Mouse (Mus musculus) bone marrow macrophage, adult 2 months (primary cell): ENCODE results near the gene Znrf2. TPM values are rescaled to one million over a fixed set of nuclear protein-coding genes. Genes with fewer than 3 reads are reported as not detected.
A peak's percentile ranks its signal among the peaks of the same experiment; 100 is the strongest.
"Not testable (repeated sequence)": the region's sequence is repeated elsewhere in the genome, so short reads cannot be mapped to it uniquely, and the experiment has no call there.

Source experiments
- H3K27ac ChIP-seq: 2 replicates; pipeline ENCODE4 v1.5.1; 2012; ENCODE audit warnings: low read depth, low read length; ENCODE audit not compliant: insufficient read depth
- H3K4me1 ChIP-seq: 2 replicates; pipeline ENCODE4 v1.6.1; 2012; ENCODE audit warnings: low read length; ENCODE audit not compliant: control insufficient read depth, insufficient read depth
- H3K4me3 ChIP-seq: 2 replicates; pipeline ENCODE4 v1.5.1; 2012; ENCODE audit warnings: mild to moderate bottlenecking, low read length, moderate library complexity; ENCODE audit not compliant: insufficient read depth
- CTCF ChIP-seq: IDR thresholded peaks from 2 replicates; pipeline ENCODE4 v1.5.1; 2012; ENCODE audit warnings: low read depth, mild to moderate bottlenecking, low read length, moderate library complexity
- POLR2A ChIP-seq: IDR thresholded peaks from 2 replicates; pipeline ENCODE4 v1.6.1; 2012; ENCODE audit warnings: mild to moderate bottlenecking, low read depth, low read length, borderline replicate concordance
- polyA plus RNA-seq: library from polyadenylated mRNA; stranded (reverse); fragments of >200 nt; gene quantifications from 2 replicates; pipeline ENCODE4 v1.2.4, GENCODE M21; 2012; ENCODE audit not compliant: missing spikeins, insufficient read depth, insufficient read length

The Znrf2 gene
- polyA plus RNA-seq, 1 experiment = 104 TPM

DNA sequence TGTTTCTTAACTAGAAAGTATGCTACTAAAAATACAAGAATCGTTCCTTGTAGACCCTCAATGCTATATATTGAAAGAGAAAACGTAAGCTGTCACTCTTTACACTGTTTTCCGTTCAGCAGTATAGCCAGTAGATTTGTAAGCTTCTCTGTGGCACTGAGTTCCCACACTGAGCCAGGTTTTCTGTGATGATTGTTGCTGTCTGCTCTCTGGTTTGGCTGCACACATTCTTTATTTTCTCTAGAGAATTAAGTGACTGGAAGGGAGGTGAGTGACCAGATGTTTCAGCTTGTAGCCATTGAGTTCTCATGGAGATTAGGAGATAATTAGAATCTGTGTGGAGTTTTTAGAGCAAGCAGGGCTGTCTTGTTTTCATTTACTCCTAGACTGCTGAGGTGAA is 3.0 kb downstream of the Znrf2 start:
- no peak for TF ChIP-seq POLR2A
- no peak for TF ChIP-seq CTCF
- peak overlapping the region; percentile 45 for H3K4me3 ChIP-seq
- H3K4me1 ChIP-seq = peaks cover 34% of the 10 kb centered on the region
- H3K27ac ChIP-seq = no peak overlapping the region

GRCm38 (mm10) chr6:54822348-54822747 is 5.6 kb downstream of the Znrf2 start:
- peak overlapping the region; percentile 11; the same call in 1 of the 2 replicates for H3K27ac ChIP-seq
- no peak overlapping the region for H3K4me3 ChIP-seq
- H3K4me1 ChIP-seq = peaks cover 29% of the 10 kb centered on the region
- TF ChIP-seq CTCF = no peak
- no peak for TF ChIP-seq POLR2A

DNA sequence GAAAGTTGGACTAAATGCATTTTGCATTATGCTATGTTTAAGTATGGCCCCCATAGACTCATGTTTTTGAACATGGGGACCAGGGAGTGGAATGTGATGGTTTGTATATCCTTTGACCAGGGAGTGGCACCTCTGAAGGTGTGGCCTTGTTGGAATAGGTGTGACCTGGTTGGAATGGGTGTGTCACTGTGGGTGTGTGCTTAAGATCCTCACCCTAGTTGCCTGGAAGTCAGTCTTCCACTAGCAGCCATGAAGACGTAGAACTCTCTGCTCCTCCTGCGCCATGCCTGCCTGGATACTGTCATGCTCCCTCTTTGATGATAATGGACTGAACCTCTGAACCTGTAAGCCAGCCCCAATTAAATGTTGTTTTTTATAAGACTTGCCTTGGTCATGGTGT is 7.8 kb downstream of the Znrf2 start:
- not testable (repeated sequence) for H3K4me3 ChIP-seq, H3K27ac ChIP-seq
- peaks cover 28% of the 10 kb centered on the region for H3K4me1 ChIP-seq

GRCm38 (mm10) chr6:54827481-54827880 is 10.8 kb downstream of the Znrf2 start:
- H3K27ac ChIP-seq = no peak overlapping the region
- H3K4me3 ChIP-seq = no peak overlapping the region
- no peak for TF ChIP-seq CTCF
- no peak for TF ChIP-seq POLR2A
- H3K4me1 ChIP-seq = peaks cover 18% of the 10 kb centered on the region

GRCm38 (mm10) chr6:54828274-54828673 is 11.6 kb downstream of the Znrf2 start:
- H3K4me1 ChIP-seq = peaks cover 16% of the 10 kb centered on the region
- H3K27ac ChIP-seq = no peak overlapping the region
- TF ChIP-seq POLR2A = no peak
- TF ChIP-seq CTCF = no peak
- H3K4me3 ChIP-seq = no peak overlapping the region

DNA sequence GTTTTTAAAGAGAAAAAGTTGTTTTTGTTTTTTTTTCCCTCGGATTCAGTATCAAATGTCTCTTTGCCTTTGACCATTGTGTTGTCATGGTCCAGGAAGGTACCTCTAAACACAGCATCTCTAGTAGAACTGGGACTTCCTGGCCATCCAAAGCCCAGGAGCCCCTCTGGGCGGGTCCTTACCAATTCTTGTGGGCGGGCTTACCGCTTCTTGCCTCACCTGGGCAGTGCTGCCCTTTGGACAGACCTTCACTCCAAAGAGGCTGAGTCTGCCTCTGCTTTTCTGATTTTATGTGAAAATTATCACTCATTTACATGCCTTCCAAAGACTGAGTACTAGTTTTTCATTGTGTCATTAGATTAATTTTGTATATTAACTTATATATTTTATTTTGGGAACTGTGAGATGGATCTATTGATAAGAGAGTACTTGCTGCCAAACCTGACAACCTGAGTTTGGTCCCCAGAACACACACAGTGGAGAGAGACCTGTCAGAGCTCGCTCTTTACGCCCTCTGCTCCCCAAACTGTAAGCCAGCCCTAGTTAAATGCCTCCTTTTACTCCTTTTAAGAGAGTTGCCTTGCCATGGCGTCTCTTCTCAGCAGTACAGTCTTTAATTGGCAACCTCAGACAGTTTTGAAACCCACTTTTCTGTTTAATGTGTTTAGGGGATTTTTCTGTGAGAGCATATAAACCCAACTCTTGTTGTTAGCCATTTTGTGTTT is 13.5 kb downstream of the Znrf2 start:
- Histone ChIP-seq H3K4me1 (peaks cover 19% of the 10 kb centered on the region), H3K27ac (no peak overlapping the region), H3K4me3 (no peak overlapping the region)
- TF ChIP-seq POLR2A (no peak), CTCF (no peak)

DNA sequence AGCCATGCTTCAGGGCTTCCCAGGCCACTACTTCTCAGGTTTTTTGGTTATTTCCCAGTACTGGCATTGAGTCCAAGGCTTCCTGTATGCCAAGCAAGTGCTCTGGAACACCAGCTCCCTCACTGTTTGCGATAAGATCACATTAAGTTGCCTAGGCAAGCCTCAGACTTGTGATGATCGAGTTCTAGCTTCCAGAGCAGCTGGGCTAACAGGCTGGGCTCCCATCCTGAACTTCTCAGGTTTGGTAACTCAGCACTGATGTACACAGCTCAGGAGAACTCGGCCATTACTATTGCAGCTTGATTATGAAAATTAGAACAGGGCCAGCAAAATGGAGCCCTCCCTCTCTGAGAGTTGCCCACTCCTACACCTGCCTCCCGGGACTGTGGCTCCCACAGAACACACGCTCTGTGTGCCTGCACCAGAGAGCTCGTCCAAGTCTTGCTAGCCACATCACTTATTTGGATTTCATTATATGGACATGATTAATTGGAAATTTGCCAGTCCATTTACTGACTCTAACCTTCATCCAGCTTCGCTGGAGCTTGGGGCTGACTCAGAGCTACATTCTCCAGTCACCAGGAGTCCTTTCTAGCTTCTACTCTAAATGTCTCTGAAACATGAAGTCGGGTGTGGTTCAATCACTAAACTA is 14.5 kb downstream of the Znrf2 start:
- Histone ChIP-seq H3K4me1 (peaks cover 19% of the 10 kb centered on the region), H3K4me3 (no peak overlapping the region), H3K27ac (no peak overlapping the region)
- TF ChIP-seq CTCF (no peak), POLR2A (no peak)

DNA sequence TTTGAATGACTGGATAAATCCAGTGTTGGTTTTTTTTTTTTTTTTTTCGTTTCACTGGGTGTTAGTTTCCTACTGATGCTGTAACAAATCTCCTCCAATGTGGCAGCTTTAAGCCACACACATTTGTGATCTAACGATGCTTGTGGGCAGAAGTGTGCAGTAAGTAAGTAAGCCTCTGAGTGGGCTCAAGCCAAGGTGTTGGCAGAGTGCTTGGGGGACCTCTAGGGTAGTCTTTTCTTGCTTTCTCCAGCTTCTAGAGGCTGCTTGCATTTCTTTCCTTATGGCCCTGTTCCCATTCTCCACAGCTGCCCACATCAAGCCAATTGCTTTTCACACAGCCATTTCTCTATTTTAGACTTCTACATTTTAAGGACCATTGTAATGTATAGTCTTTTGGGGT is 16.7 kb downstream of the Znrf2 start:
- TF ChIP-seq POLR2A (no peak), CTCF (no peak)
- Histone ChIP-seq H3K4me1 (peaks cover 9% of the 10 kb centered on the region), H3K27ac (no peak overlapping the region), H3K4me3 (no peak overlapping the region)

DNA sequence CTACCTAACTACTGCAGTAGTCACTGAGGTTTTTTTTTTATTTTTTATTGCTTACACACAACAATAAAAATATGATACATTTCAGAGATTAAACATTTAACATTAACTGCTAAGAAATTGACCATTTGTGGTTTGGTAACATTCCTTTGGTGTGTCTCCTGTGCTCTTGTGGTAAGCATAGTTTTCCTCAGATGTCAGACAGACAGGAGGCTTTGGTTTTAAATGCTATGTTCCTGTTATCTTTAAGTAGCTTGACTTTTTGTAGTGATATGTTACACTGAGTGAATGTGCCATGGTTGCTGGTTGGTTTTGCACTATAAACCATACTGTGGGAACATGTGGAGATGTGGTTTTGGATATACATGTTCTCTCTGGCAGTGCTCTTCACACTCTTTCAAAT is 19.9 kb downstream of the Znrf2 start:
- H3K4me1 ChIP-seq = peaks cover 5% of the 10 kb centered on the region
- no peak for TF ChIP-seq POLR2A
- no peak for TF ChIP-seq CTCF
- H3K4me3 ChIP-seq = no peak overlapping the region
- H3K27ac ChIP-seq = no peak overlapping the region

- no peak overlapping the region for H3K27ac ChIP-seq
- no peak overlapping the region for H3K4me3 ChIP-seq
- peaks cover 6% of the 10 kb centered on the region; the same call in 1 of the 2 replicates for H3K4me1 ChIP-seq
- TF ChIP-seq CTCF (no peak), POLR2A (no peak)
Observed at GRCm38 (mm10) chr6:54841399-54841798, 24.7 kb downstream of the Znrf2 start.
